Mouse (Mus musculus) forebrain, embryonic 13.5 days (tissue): ENCODE measurements around the gene Slc16a4. TPM values are rescaled to one million over a fixed set of nuclear protein-coding genes. Genes with fewer than 3 reads are reported as not detected.

Experiments used
- ATAC-seq: fragments of 200-750 bp; cut with Nextera tagmentation; 2 replicates; pipeline ENCODE4 v1.8.0; 2017
- H3K27ac ChIP-seq: fragments of 300-500 bp; sonication (generic); 2 replicates; pipeline ENCODE4 v1.5.1; 2015; ENCODE audit warnings: inconsistent platforms, mild to moderate bottlenecking, moderate library complexity
- H3K27me3 ChIP-seq: fragments of 300-500 bp; sonication (generic); 2 replicates; pipeline ENCODE4 v1.6.1; 2015; ENCODE audit warnings: mild to moderate bottlenecking, inconsistent platforms
- H3K36me3 ChIP-seq: fragments of 300-500 bp; sonication (generic); 2 replicates; pipeline ENCODE4 v1.6.1; 2015; ENCODE audit warnings: mild to moderate bottlenecking, inconsistent platforms; ENCODE audit not compliant: poor library complexity, severe bottlenecking
- H3K4me1 ChIP-seq: fragments of 300-500 bp; sonication (generic); 2 replicates; pipeline ENCODE4 v1.6.1; 2015; ENCODE audit warnings: inconsistent platforms
- H3K4me2 ChIP-seq: fragments of 300-500 bp; sonication (generic); 2 replicates; pipeline ENCODE4 v1.6.1; 2015; ENCODE audit warnings: inconsistent platforms, mild to moderate bottlenecking, moderate library complexity
- H3K4me3 ChIP-seq: fragments of 300-500 bp; sonication (generic); 2 replicates; pipeline ENCODE4 v1.5.1; 2015; ENCODE audit warnings: mild to moderate bottlenecking, inconsistent platforms
- H3K9ac ChIP-seq: fragments of 300-500 bp; sonication (generic); 2 replicates; pipeline ENCODE4 v1.6.1; 2015; ENCODE audit warnings: mild to moderate bottlenecking, inconsistent platforms
- H3K9me3 ChIP-seq: fragments of 300-500 bp; sonication (generic); replicated peaks from 2 replicates; pipeline ENCODE4 v1.6.1; 2016; ENCODE audit warnings: inconsistent platforms
- WGBS: fragments of 180-500 bp; shearing (Covaris S2); methylation state at CpG from one replicate; pipeline ENCODE4 v1.1.7; 2015; 5-methylcytosine and 5-hydroxymethylcytosine counted together
- polyA plus RNA-seq: library from polyadenylated mRNA; unstranded; fragments of >200 nt; fragmentation: Nextera tagmentation; extraction: Ambion mirVana; gene quantifications from 2 replicates; pipeline ENCODE4 v1.2.1, GENCODE M21; 2015

Gene Slc16a4
- polyA plus RNA-seq: 2.4 and 3.1 TPM in 2 replicates

DNA sequence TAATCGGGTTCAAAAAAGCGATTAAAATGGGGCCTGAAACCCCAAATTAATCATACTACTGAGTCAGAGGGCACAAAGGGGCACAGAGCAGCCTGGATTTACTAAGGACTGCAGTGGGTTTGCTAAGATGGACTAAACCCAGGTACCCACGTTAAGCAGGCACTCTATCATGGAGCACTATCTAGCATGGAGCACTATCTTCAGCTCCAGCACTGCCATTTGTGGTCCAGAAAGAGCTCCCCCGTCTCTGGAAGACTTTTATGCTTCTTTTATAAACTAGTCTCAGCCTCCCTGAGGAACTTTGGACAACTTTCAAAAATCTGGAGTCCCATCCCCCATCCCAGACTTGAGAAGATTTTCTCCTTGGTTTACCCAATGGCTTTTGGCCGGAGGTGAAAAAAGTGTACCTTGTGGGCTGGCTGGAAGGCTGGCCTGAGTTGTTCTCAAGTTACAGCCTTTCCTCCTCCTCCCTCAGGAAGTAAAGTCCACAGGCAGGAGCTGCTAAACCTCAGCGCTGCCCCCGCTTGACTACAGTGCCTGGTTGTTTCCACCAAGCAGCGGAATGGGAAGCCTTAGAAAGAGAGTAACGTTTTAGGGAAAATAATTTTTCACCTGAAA is at the start of gene Slc16a4:
Slc16a4 (plus strand) TSS at position 467 of the 618 bp plus-strand sequence.
- Histone ChIP-seq H3K9ac (no peak within 1 kb of the TSS), H3K4me3 (no peak within 1 kb of the TSS), H3K4me1 (no peaks in the 10 kb centered on the region), H3K9me3 (no peaks in the 10 kb centered on the region), H3K27me3 (no peaks in the 10 kb centered on the region), H3K36me3 (peaks cover 13% of the 10 kb centered on the region; the same call in 1 of the 2 replicates), H3K4me2 (no peak within 1 kb of the TSS), H3K27ac (no peak within 1 kb of the TSS)
- WGBS: 30% methylated on average over 9 of the region's 9 CpGs
- ATAC-seq: no peak

DNA sequence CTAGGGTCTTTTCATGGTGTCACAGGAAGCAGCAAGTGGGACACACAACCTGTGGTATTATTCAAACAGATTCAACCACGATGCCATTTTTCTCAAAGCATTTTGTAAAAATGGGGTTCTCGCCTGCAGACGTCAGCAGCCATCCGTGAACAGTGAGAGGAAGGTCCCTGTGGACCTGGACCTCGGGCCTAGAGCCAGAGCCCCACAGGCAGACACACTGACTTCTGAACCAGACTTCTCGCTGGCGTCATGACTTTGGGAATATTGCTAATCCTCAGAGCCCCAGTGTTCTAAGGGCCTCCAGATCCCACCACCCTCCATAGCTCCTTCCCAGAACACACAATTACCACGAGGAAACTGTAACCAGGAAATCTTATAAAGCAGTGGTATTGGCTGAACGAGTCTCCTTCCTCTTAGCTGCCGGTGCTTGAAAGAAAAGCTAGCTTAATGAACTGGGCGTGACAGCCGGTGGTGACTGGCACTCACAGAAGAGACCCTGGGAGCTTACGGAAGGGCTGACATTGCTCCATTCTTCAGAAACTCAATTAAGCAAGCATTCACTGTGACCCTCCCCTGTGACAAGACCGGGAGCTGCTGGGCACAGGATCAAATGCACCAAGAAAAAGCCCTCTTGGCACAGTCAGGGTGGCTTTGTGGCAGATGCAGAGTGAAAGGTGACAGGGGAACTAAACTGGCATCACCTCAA is 49.5 kb upstream of the Slc16a4 start:
- peak; percentile 71 for ATAC-seq
- H3K36me3 ChIP-seq: no peaks in the 10 kb centered on the region
- peaks cover 21% of the 10 kb centered on the region; the same call in 1 of the 2 replicates for H3K27me3 ChIP-seq
- no peaks in the 10 kb centered on the region for H3K9me3 ChIP-seq
- H3K4me2 ChIP-seq: peak overlapping the region; percentile 37
- 15% methylated on average over 14 of the region's 14 CpGs for WGBS
- H3K9ac ChIP-seq: no peak overlapping the region
- H3K4me3 ChIP-seq: no peak overlapping the region
- peaks cover 11% of the 10 kb centered on the region for H3K4me1 ChIP-seq
- no peak overlapping the region for H3K27ac ChIP-seq

DNA sequence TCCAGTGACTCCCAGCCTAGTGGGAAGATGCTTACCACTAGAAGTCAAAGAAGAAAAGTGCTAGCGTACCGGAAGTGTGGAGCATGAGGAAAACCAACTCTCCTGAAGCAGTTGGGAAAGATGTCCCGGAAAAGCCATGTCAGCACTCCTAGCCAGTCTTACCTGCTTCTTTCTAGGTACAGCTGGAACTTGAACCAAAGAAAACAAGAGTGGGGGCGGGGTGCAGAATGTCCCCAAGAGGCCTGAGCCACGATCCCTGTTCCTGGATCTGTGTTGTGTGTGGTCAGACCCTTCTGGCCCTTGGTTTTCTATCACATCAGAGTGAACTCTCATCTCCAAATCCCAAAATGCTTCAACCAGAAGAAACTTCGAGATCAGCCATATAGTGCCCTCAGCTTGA is 44.2 kb upstream of the Slc16a4 start:
- ATAC-seq: no peak
- Histone ChIP-seq H3K27me3 (0 out of 2 replicates have a peak, but pooled peaks cover 3% of the 10 kb centered on the region), H3K9ac (no peak overlapping the region), H3K4me2 (no peak overlapping the region), H3K36me3 (no peaks in the 10 kb centered on the region), H3K27ac (no peak overlapping the region), H3K4me3 (no peak overlapping the region), H3K9me3 (no peaks in the 10 kb centered on the region), H3K4me1 (peaks cover 3% of the 10 kb centered on the region)
- WGBS: 68% methylated on average over 6 of the region's 6 CpGs

- Histone ChIP-seq H3K9ac (no peak overlapping the region), H3K4me2 (no peak overlapping the region), H3K36me3 (no peaks in the 10 kb centered on the region), H3K9me3 (no peaks in the 10 kb centered on the region), H3K27ac (no peak overlapping the region), H3K27me3 (0 out of 2 replicates have a peak, but pooled peaks cover 3% of the 10 kb centered on the region), H3K4me3 (no peak overlapping the region), H3K4me1 (no peaks in the 10 kb centered on the region)
- ATAC-seq: no peak
- 73% methylated on average over 3 of the region's 3 CpGs for WGBS
Observed at GRCm38 (mm10) chr3:107249042-107249441, 42.0 kb upstream of the Slc16a4 start.

GRCm38 (mm10) chr3:107250320-107250719 is 40.7 kb upstream of the Slc16a4 start:
- Histone ChIP-seq H3K9me3 (no peaks in the 10 kb centered on the region), H3K27ac (no peak overlapping the region), H3K4me1 (no peaks in the 10 kb centered on the region), H3K4me3 (no peak overlapping the region), H3K36me3 (no peaks in the 10 kb centered on the region), H3K9ac (no peak overlapping the region), H3K27me3 (no peaks in the 10 kb centered on the region), H3K4me2 (no peak overlapping the region)
- 80% methylated on average over 2 of the region's 2 CpGs for WGBS
- no peak for ATAC-seq

GRCm38 (mm10) chr3:107252035-107252434 is 39.0 kb upstream of the Slc16a4 start:
- Histone ChIP-seq H3K4me1 (no peaks in the 10 kb centered on the region), H3K9me3 (no peaks in the 10 kb centered on the region), H3K4me3 (no peak overlapping the region), H3K36me3 (no peaks in the 10 kb centered on the region), H3K9ac (no peak overlapping the region), H3K27ac (no peak overlapping the region), H3K27me3 (no peaks in the 10 kb centered on the region), H3K4me2 (no peak overlapping the region)
- WGBS: 86% methylated on average over 4 of the region's 4 CpGs
- ATAC-seq: no peak

GRCm38 (mm10) chr3:107253925-107254324 is 37.1 kb upstream of the Slc16a4 start:
- no peak overlapping the region for H3K4me2 ChIP-seq
- no peak overlapping the region for H3K4me3 ChIP-seq
- no peak for ATAC-seq
- no peak overlapping the region for H3K9ac ChIP-seq
- no peaks in the 10 kb centered on the region for H3K9me3 ChIP-seq
- no peaks in the 10 kb centered on the region for H3K36me3 ChIP-seq
- H3K27me3 ChIP-seq: no peaks in the 10 kb centered on the region
- H3K27ac ChIP-seq: no peak overlapping the region
- no peaks in the 10 kb centered on the region for H3K4me1 ChIP-seq
- 89% methylated on average over 5 of the region's 5 CpGs for WGBS

GRCm38 (mm10) chr3:107255992-107256391 is 35.0 kb upstream of the Slc16a4 start:
- H3K4me2 ChIP-seq: no peak overlapping the region
- H3K4me1 ChIP-seq: peaks cover 5% of the 10 kb centered on the region
- no peak overlapping the region for H3K9ac ChIP-seq
- H3K27me3 ChIP-seq: no peaks in the 10 kb centered on the region
- 91% methylated on average over 3 of the region's 3 CpGs for WGBS
- no peak for ATAC-seq
- H3K36me3 ChIP-seq: no peaks in the 10 kb centered on the region
- no peak overlapping the region for H3K4me3 ChIP-seq
- no peak overlapping the region for H3K27ac ChIP-seq
- H3K9me3 ChIP-seq: no peaks in the 10 kb centered on the region

GRCm38 (mm10) chr3:107256724-107257123 is 34.3 kb upstream of the Slc16a4 start:
- H3K27ac ChIP-seq: no peak overlapping the region
- H3K4me1 ChIP-seq: peaks cover 12% of the 10 kb centered on the region
- H3K4me2 ChIP-seq: no peak overlapping the region
- no peaks in the 10 kb centered on the region for H3K9me3 ChIP-seq
- no peaks in the 10 kb centered on the region for H3K36me3 ChIP-seq
- no peak overlapping the region for H3K9ac ChIP-seq
- 74% methylated on average over 7 of the region's 7 CpGs for WGBS
- no peak overlapping the region for H3K4me3 ChIP-seq
- no peaks in the 10 kb centered on the region for H3K27me3 ChIP-seq
- no peak for ATAC-seq

GRCm38 (mm10) chr3:107257924-107258323 is 33.1 kb upstream of the Slc16a4 start:
- Histone ChIP-seq H3K9ac (no peak overlapping the region), H3K27me3 (no peaks in the 10 kb centered on the region), H3K4me1 (peaks cover 15% of the 10 kb centered on the region), H3K4me3 (no peak overlapping the region), H3K36me3 (no peaks in the 10 kb centered on the region), H3K9me3 (no peaks in the 10 kb centered on the region), H3K27ac (no peak overlapping the region), H3K4me2 (no peak overlapping the region)
- WGBS: 68% methylated on average over 5 of the region's 5 CpGs
- no peak for ATAC-seq

- Histone ChIP-seq H3K9ac (no peak overlapping the region), H3K4me2 (no peak overlapping the region), H3K36me3 (no peaks in the 10 kb centered on the region), H3K27ac (peak overlapping the region; percentile 51), H3K4me1 (peaks cover 15% of the 10 kb centered on the region), H3K9me3 (no peaks in the 10 kb centered on the region), H3K27me3 (no peaks in the 10 kb centered on the region), H3K4me3 (no peak overlapping the region)
- ATAC-seq: peak; percentile 72
- WGBS: 54% methylated on average over 8 of the region's 8 CpGs
Observed at GRCm38 (mm10) chr3:107260956-107261850, 29.8 kb upstream of the Slc16a4 start.

GRCm38 (mm10) chr3:107261851-107262165 is 29.2 kb upstream of the Slc16a4 start:
- no peaks in the 10 kb centered on the region for H3K27me3 ChIP-seq
- H3K27ac ChIP-seq: no peak overlapping the region
- H3K4me1 ChIP-seq: peaks cover 15% of the 10 kb centered on the region
- no peaks in the 10 kb centered on the region for H3K36me3 ChIP-seq
- no peak; the same call in 1 of the 2 replicates for ATAC-seq
- no peak overlapping the region for H3K4me2 ChIP-seq
- no peaks in the 10 kb centered on the region for H3K9me3 ChIP-seq
- WGBS: 34% methylated on average over 7 of the region's 7 CpGs
- no peak overlapping the region for H3K9ac ChIP-seq
- H3K4me3 ChIP-seq: no peak overlapping the region
